Mouse (Mus musculus) liver, embryonic 11.5 days (tissue): Measurements from ENCODE around the gene Slc25a47. TPM values are rescaled to one million over a fixed set of nuclear protein-coding genes. Genes with fewer than 3 reads are reported as not detected.

ENCODE experiments used
- ATAC-seq: fragments of 200-750 bp; cut with Nextera tagmentation; replicated peaks from 2 replicates; pipeline ENCODE4 v1.8.0; 2017; ENCODE audit warnings: moderate number of reproducible peaks, mild to moderate bottlenecking, moderate TSS enrichment, moderate library complexity; ENCODE audit not compliant: low FRiP score
- DNase-seq: peaks from one replicate; pipeline ENCODE4 v3.0.0-alpha.2; 2017; ENCODE audit warnings: low spot score
- H3K27ac ChIP-seq: fragments of 300-500 bp; sonication (generic); 2 replicates; pipeline ENCODE4 v1.5.1; 2014; ENCODE audit warnings: mild to moderate bottlenecking, low read depth, low read length, control low read depth
- H3K27me3 ChIP-seq: fragments of 300-500 bp; sonication (generic); replicated peaks from 2 replicates; pipeline ENCODE4 v1.6.1; 2014; ENCODE audit warnings: low read length, mixed read lengths; ENCODE audit not compliant: control insufficient read depth, insufficient read depth
- H3K36me3 ChIP-seq: fragments of 300-500 bp; sonication (generic); 2 replicates; pipeline ENCODE4 v1.6.1; 2014; ENCODE audit warnings: mild to moderate bottlenecking, low read length, moderate library complexity, mixed read lengths; ENCODE audit not compliant: control insufficient read depth, insufficient read depth
- H3K4me1 ChIP-seq: fragments of 300-500 bp; sonication (generic); replicated peaks from 2 replicates; pipeline ENCODE4 v1.6.1; 2014; ENCODE audit warnings: low read length, mixed read lengths; ENCODE audit not compliant: control insufficient read depth, insufficient read depth
- H3K4me2 ChIP-seq: fragments of 300-500 bp; sonication (generic); 2 replicates; pipeline ENCODE4 v1.6.1; 2014; ENCODE audit warnings: mild to moderate bottlenecking, control low read depth, moderate library complexity
- H3K4me3 ChIP-seq: fragments of 300-500 bp; sonication (generic); 2 replicates; pipeline ENCODE4 v1.5.1; 2014; ENCODE audit warnings: low read depth, low read length, control low read depth
- H3K9ac ChIP-seq: fragments of 300-500 bp; sonication (generic); 2 replicates; pipeline ENCODE4 v1.6.1; 2014; ENCODE audit warnings: low read depth, low read length, control low read depth
- H3K9me3 ChIP-seq: fragments of 300-500 bp; sonication (generic); 2 replicates; pipeline ENCODE4 v1.6.1; 2016; ENCODE audit warnings: low read length, inconsistent platforms, mixed read lengths; ENCODE audit not compliant: control insufficient read depth
- WGBS: fragments of 180-500 bp; shearing (Covaris S2); extraction: QIAGEN DNeasy Blood & Tissue Kit; methylation state at CpG from one replicate; pipeline ENCODE4 v1.1.7; 2014; 5-methylcytosine and 5-hydroxymethylcytosine counted together
- polyA plus RNA-seq: library from polyadenylated mRNA; unstranded; fragments of >200 nt; fragmentation: Nextera tagmentation; extraction: Ambion mirVana; gene quantifications from 2 replicates; pipeline ENCODE4 v1.2.1, GENCODE M21; 2014

Gene Slc25a47
- polyA plus RNA-seq, 1 experiment from 2014 or later: 4.5 TPM

GRCm38 (mm10) chr12:108831966-108832643 lies 3.7 kb upstream of the Slc25a47 start:
- H3K9me3 ChIP-seq: no peaks in the 10 kb centered on the region
- H3K27me3 ChIP-seq: no peaks in the 10 kb centered on the region
- H3K9ac ChIP-seq: no peak overlapping the region
- 0 out of 2 replicates have a peak, but pooled peaks cover 3% of the 10 kb centered on the region for H3K36me3 ChIP-seq
- no peak for DNase-seq
- ATAC-seq: no peak
- peaks cover 14% of the 10 kb centered on the region for H3K4me1 ChIP-seq
- H3K4me3 ChIP-seq: no peak overlapping the region
- H3K27ac ChIP-seq: no peak overlapping the region
- no peak overlapping the region for H3K4me2 ChIP-seq
- 73% methylated on average over 9 of the region's 9 CpGs for WGBS

DNA sequence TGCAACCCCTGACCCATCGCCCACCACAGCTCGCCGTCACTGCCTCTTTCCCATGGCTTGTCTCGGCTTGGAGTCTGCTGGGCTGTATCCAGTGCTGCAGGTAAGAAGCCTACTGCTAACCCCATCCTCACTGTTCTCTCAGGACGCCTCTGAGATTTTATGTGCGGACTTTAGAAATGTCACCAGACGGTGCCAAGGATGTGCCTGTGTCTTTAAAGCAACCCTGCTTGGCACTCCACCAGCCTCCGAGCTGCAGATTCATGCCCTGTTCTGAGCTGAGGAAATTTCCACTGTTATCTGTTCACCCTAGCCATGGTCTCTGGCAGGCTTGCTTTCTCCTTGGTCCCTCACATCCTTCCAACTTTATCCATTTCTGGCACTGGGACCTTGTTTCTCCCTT lies 3.0 kb upstream of the Slc25a47 start:
- no peak overlapping the region for H3K4me2 ChIP-seq
- H3K36me3 ChIP-seq: no peaks in the 10 kb centered on the region

DNA sequence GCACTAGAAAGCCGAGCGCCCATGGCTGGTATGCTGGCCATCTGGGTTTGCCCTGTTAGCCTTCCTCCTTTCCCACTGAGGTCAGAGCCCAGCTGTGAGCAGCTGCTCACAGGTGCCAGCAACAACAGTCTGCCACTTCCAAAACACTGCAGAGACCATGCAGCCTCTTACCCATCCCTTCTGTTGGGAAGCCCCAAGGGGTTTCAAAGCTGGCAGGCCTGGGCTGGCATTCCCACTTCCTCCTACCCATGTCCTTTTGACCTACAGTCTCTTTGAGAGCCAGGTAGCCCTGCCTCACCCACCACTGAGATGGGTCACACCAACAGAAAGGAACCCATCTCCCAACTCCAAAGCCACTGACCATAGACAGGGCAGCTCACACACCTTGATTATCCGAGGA lies 2.4 kb upstream of the Slc25a47 start:
- H3K9me3 ChIP-seq: no peaks in the 10 kb centered on the region
- peaks cover 4% of the 10 kb centered on the region; the same call in 1 of the 2 replicates for H3K36me3 ChIP-seq
- peaks cover 25% of the 10 kb centered on the region for H3K4me1 ChIP-seq
- H3K4me3 ChIP-seq: no peak overlapping the region
- H3K27me3 ChIP-seq: no peaks in the 10 kb centered on the region
- WGBS: 85% methylated on average over 3 of the region's 3 CpGs
- H3K9ac ChIP-seq: no peak overlapping the region
- no peak for ATAC-seq
- no peak overlapping the region for H3K4me2 ChIP-seq
- DNase-seq: no peak
- no peak overlapping the region for H3K27ac ChIP-seq

More for the DNA sequence above, 3.0 kb upstream of the Slc25a47 start:
- H3K27me3 ChIP-seq: no peaks in the 10 kb centered on the region
- H3K9me3 ChIP-seq: no peaks in the 10 kb centered on the region
- H3K9ac ChIP-seq: no peak overlapping the region
- DNase-seq (no peak), ATAC-seq (no peak)
- no peak overlapping the region for H3K27ac ChIP-seq
- no peak overlapping the region for H3K4me3 ChIP-seq
- peaks cover 21% of the 10 kb centered on the region for H3K4me1 ChIP-seq
- WGBS: 92% methylated on average over 8 of the region's 8 CpGs

GRCm38 (mm10) chr12:108834337-108834736 lies 1.5 kb upstream of the Slc25a47 start:
- peaks cover 6% of the 10 kb centered on the region; the same call in 1 of the 2 replicates for H3K36me3 ChIP-seq
- ATAC-seq (no peak), DNase-seq (no peak)
- H3K9ac ChIP-seq: no peak overlapping the region
- peaks cover 25% of the 10 kb centered on the region for H3K4me1 ChIP-seq
- no peak overlapping the region for H3K27ac ChIP-seq
- H3K27me3 ChIP-seq: no peaks in the 10 kb centered on the region
- H3K4me2 ChIP-seq: peak overlapping the region; percentile 100; the same call in 1 of the 2 replicates
- no peaks in the 10 kb centered on the region for H3K9me3 ChIP-seq
- 89% methylated on average over 3 of the region's 3 CpGs for WGBS
- no peak overlapping the region; the same call in 1 of the 2 replicates for H3K4me3 ChIP-seq

GRCm38 (mm10) chr12:108834786-108835185 lies 1.1 kb upstream of the Slc25a47 start:
- no peaks in the 10 kb centered on the region for H3K9me3 ChIP-seq
- peak overlapping the region; percentile 66 for H3K4me3 ChIP-seq
- DNase-seq: no peak
- 42% methylated on average over 5 of the region's 5 CpGs for WGBS
- H3K4me2 ChIP-seq: peak overlapping the region; percentile 100
- ATAC-seq: no peak
- peak overlapping the region; percentile 78 for H3K9ac ChIP-seq
- H3K27me3 ChIP-seq: no peaks in the 10 kb centered on the region
- H3K4me1 ChIP-seq: peaks cover 25% of the 10 kb centered on the region
- H3K27ac ChIP-seq: no peak overlapping the region
- peaks cover 6% of the 10 kb centered on the region; the same call in 1 of the 2 replicates for H3K36me3 ChIP-seq

- Histone ChIP-seq H3K9me3 (no peaks in the 10 kb centered on the region), H3K4me3 (peak overlapping the region; percentile 66), H3K4me2 (peak overlapping the region; percentile 100), H3K4me1 (peaks cover 25% of the 10 kb centered on the region), H3K27me3 (no peaks in the 10 kb centered on the region), H3K36me3 (peaks cover 6% of the 10 kb centered on the region; the same call in 1 of the 2 replicates), H3K27ac (no peak overlapping the region), H3K9ac (peak overlapping the region; percentile 78)
- no peak for DNase-seq
- ATAC-seq: peak; percentile 15; the same call in 1 of the 2 replicates
- WGBS: 4% methylated on average over 51 of the region's 51 CpGs
Observed at GRCm38 (mm10) chr12:108835208-108835839, 522 bp upstream of the Slc25a47 start.

- Histone ChIP-seq H3K4me1 (peaks cover 25% of the 10 kb centered on the region), H3K36me3 (peaks cover 8% of the 10 kb centered on the region; the same call in 1 of the 2 replicates), H3K4me3 (peak overlapping the region; percentile 66), H3K4me2 (peak overlapping the region; percentile 100), H3K9ac (peak overlapping the region; percentile 78), H3K27me3 (no peaks in the 10 kb centered on the region), H3K27ac (peak overlapping the region; percentile 76), H3K9me3 (no peaks in the 10 kb centered on the region)
- no peak for DNase-seq
- no peak for ATAC-seq
- 46% methylated on average over 7 of the region's 7 CpGs for WGBS
Observed at GRCm38 (mm10) chr12:108836722-108837121, 876 bp downstream of the Slc25a47 start.

- Histone ChIP-seq H3K4me3 (no peak overlapping the region), H3K27ac (no peak overlapping the region), H3K36me3 (peaks cover 24% of the 10 kb centered on the region), H3K27me3 (no peaks in the 10 kb centered on the region), H3K9me3 (no peaks in the 10 kb centered on the region), H3K4me1 (peaks cover 19% of the 10 kb centered on the region), H3K9ac (no peak overlapping the region), H3K4me2 (no peak overlapping the region)
- DNase-seq (no peak), ATAC-seq (no peak)
- WGBS: 84% methylated on average over 6 of the region's 6 CpGs
Observed at GRCm38 (mm10) chr12:108841181-108841580, 5.3 kb downstream of the Slc25a47 start.
